ENCODE assay signal across 15 mouse cellular contexts in the genomic region with DNA sequence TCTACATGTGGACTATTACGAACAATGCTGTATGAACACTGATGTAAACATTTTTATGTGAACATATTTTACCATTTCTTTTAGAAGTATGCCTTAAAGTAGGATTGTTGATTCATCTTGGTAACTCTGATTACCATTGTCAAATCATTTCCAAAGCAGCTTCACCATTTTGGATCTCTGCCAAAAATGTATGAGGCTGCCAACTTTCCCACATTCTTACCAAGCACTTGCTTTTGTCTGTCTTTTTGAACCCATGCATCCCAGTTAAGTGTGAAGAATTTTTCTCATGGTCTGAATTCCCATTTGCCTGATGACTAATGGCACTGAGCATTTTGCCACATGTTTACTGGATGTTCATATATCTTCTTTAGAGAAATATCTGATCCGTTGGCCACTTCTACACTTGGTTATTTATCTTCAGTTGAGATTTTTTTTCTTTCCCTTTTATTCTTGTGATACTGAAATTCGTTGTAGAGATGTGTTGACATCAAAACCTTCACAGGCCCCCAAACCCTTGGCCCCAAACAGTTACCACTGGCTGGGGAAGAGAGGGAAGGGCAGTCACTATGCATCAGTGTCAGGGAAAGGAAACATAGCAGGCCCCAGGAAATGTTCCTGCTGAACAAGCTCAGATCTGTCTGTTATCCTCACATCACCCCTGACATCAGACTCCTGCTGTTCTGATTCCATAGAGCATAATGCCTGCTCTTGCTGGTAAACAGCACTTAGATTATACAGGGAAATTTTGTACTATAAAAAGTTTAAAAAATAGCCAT.
A peak's percentile ranks its signal among the peaks of the same experiment; 100 is the strongest.
DNase-seq lines count a peak whose midpoint lies in the region; ATAC-seq and TF ChIP-seq lines count a peak whose summit lies in the region.
"Had no signal": no experiment of that assay in that cellular context is flagged by ENCODE, and none has a peak within 500 bp of the region (broad histone marks: within the 10 kb centered on the region; RNA-seq: fewer than 3 reads in every experiment).

No protein-coding gene starts in this region.

- no peaks in the 10 kb centered on the region for H3K4me1 ChIP-seq in forebrain, embryonic 14.5 days (ENCODE audit: control insufficient read depth, insufficient read depth, low read length)
- H3K4me1 ChIP-seq in forebrain, postnatal 0 days (ENCODE audit: insufficient read depth) = no peaks in the 10 kb centered on the region
- no peaks in the 10 kb centered on the region for H3K4me1 ChIP-seq in midbrain, embryonic 14.5 days (ENCODE audit: control insufficient read depth, insufficient read depth, low read length)
- H3K4me1 ChIP-seq in midbrain, embryonic 11.5 days (ENCODE audit: control insufficient read depth, insufficient read depth, low read length) = no peaks in the 10 kb centered on the region
- H3K4me1 ChIP-seq: forebrain, embryonic 13.5 days; heart, embryonic 15.5 days; liver, embryonic 13.5 days; midbrain, embryonic 15.5 days had no signal

- DNase-seq in forebrain, embryonic 14.5 days (ENCODE audit: low spot score) = peak; percentile 23
- no peak for DNase-seq in forebrain, postnatal 0 days
- peak; percentile 4 for DNase-seq in midbrain, embryonic 14.5 days
- no peak for DNase-seq in midbrain, embryonic 11.5 days (ENCODE audit: low spot score, missing footprints)
- peak; percentile 54 to 61 for DNase-seq in cerebellum, postnatal 10 days
- no peak for DNase-seq in kidney, adult 9 months
- DNase-seq in thymus, postnatal 14 days = no peak
- DNase-seq: gastrocnemius, postnatal 25 days; kidney, adult 18-20 months; kidney, postnatal 10 days; liver, embryonic 13.5 days; right cerebral cortex, postnatal 4 days had no signal

- no peak overlapping the region for H3K9ac ChIP-seq in forebrain, embryonic 14.5 days (ENCODE audit: low read length)
- no peak overlapping the region for H3K9ac ChIP-seq in forebrain, postnatal 0 days
- no peak overlapping the region for H3K9ac ChIP-seq in midbrain, embryonic 14.5 days (replicated peaks; ENCODE audit: low read length)
- H3K9ac ChIP-seq in midbrain, embryonic 11.5 days (ENCODE audit: low read length) = no peak overlapping the region
- H3K9ac ChIP-seq: forebrain, embryonic 13.5 days; heart, embryonic 15.5 days; liver, embryonic 13.5 days; midbrain, embryonic 15.5 days had no signal

- no peak for TF ChIP-seq CTCF in forebrain, postnatal 0 days (IDR thresholded peaks at IDR 0.05; ENCODE audit: low read depth)

- no peak for ATAC-seq in forebrain, embryonic 14.5 days
- no peak for ATAC-seq in forebrain, postnatal 0 days
- no peak for ATAC-seq in midbrain, embryonic 14.5 days (ENCODE audit: low FRiP score, low TSS enrichment)
- ATAC-seq in midbrain, embryonic 11.5 days (ENCODE audit: low FRiP score) = no peak
- ATAC-seq: forebrain, embryonic 13.5 days; midbrain, embryonic 15.5 days had no signal

- 66% methylated on average over 3 of the region's 3 CpGs for WGBS in forebrain, embryonic 14.5 days
- WGBS in forebrain, postnatal 0 days = 67% methylated on average over 3 of the region's 3 CpGs
- WGBS in midbrain, embryonic 14.5 days = 67% methylated on average over 3 of the region's 3 CpGs
- WGBS in midbrain, embryonic 11.5 days = 76% methylated on average over 3 of the region's 3 CpGs

- H3K9me3 ChIP-seq in forebrain, embryonic 14.5 days (replicated peaks; ENCODE audit: control insufficient read depth, low read length) = no peaks in the 10 kb centered on the region
- no peaks in the 10 kb centered on the region for H3K9me3 ChIP-seq in forebrain, postnatal 0 days (ENCODE audit: low read length)
- no peaks in the 10 kb centered on the region for H3K9me3 ChIP-seq in midbrain, embryonic 14.5 days (ENCODE audit: control insufficient read depth, low read length)
- H3K9me3 ChIP-seq in midbrain, embryonic 11.5 days (ENCODE audit: control insufficient read depth, low read length) = no peaks in the 10 kb centered on the region
- H3K9me3 ChIP-seq: forebrain, embryonic 13.5 days; heart, embryonic 15.5 days; liver, embryonic 13.5 days; midbrain, embryonic 15.5 days had no signal

- no peaks in the 10 kb centered on the region for H3K27me3 ChIP-seq in forebrain, embryonic 14.5 days (replicated peaks; ENCODE audit: control insufficient read depth, insufficient read depth, low read length)
- no peaks in the 10 kb centered on the region for H3K27me3 ChIP-seq in forebrain, postnatal 0 days (ENCODE audit: insufficient read depth, low read length)
- H3K27me3 ChIP-seq in midbrain, embryonic 14.5 days (ENCODE audit: control insufficient read depth, insufficient read depth, low read length) = no peaks in the 10 kb centered on the region
- H3K27me3 ChIP-seq in midbrain, embryonic 11.5 days (ENCODE audit: control insufficient read depth, insufficient read depth, low read length) = no peaks in the 10 kb centered on the region
- H3K27me3 ChIP-seq: forebrain, embryonic 13.5 days; heart, embryonic 15.5 days; liver, embryonic 13.5 days; midbrain, embryonic 15.5 days had no signal

- no peaks in the 10 kb centered on the region for H3K36me3 ChIP-seq in forebrain, embryonic 14.5 days (ENCODE audit: control insufficient read depth, insufficient read depth, low read length)
- no peaks in the 10 kb centered on the region for H3K36me3 ChIP-seq in forebrain, postnatal 0 days (ENCODE audit: insufficient read depth)
- no peaks in the 10 kb centered on the region for H3K36me3 ChIP-seq in midbrain, embryonic 14.5 days (ENCODE audit: control insufficient read depth, insufficient read depth, low read length)
- H3K36me3 ChIP-seq in midbrain, embryonic 11.5 days (ENCODE audit: control insufficient read depth, insufficient read depth, low read length) = no peaks in the 10 kb centered on the region
- H3K36me3 ChIP-seq: heart, embryonic 15.5 days; liver, embryonic 13.5 days; midbrain, embryonic 15.5 days had no signal

- H3K4me3 ChIP-seq in forebrain, embryonic 14.5 days (ENCODE audit: low read depth, low read length) = no peak overlapping the region
- H3K4me3 ChIP-seq in forebrain, postnatal 0 days (ENCODE audit: low read depth, low read length) = no peak overlapping the region
- H3K4me3 ChIP-seq in midbrain, embryonic 14.5 days (replicated peaks; ENCODE audit: low read depth, low read length) = no peak overlapping the region
- H3K4me3 ChIP-seq in midbrain, embryonic 11.5 days (ENCODE audit: low read depth, low read length) = no peak overlapping the region
- H3K4me3 ChIP-seq: forebrain, embryonic 13.5 days; heart, embryonic 15.5 days; liver, embryonic 13.5 days; midbrain, embryonic 15.5 days had no signal

- no peak overlapping the region for H3K27ac ChIP-seq in forebrain, embryonic 14.5 days (ENCODE audit: low read depth, low read length)
- H3K27ac ChIP-seq in forebrain, postnatal 0 days (ENCODE audit: low read depth, low read length) = no peak overlapping the region
- no peak overlapping the region for H3K27ac ChIP-seq in midbrain, embryonic 14.5 days (replicated peaks; ENCODE audit: low read depth, low read length)
- H3K27ac ChIP-seq in midbrain, embryonic 11.5 days (ENCODE audit: low read depth, low read length) = no peak overlapping the region
- H3K27ac ChIP-seq: forebrain, embryonic 13.5 days; heart, embryonic 15.5 days; liver, embryonic 13.5 days; midbrain, embryonic 15.5 days had no signal

- H3K4me2 ChIP-seq in forebrain, embryonic 14.5 days (ENCODE audit: low read length) = no peak overlapping the region
- no peak overlapping the region for H3K4me2 ChIP-seq in forebrain, postnatal 0 days (ENCODE audit: low read depth)
- H3K4me2 ChIP-seq in midbrain, embryonic 14.5 days (ENCODE audit: low read length) = no peak overlapping the region
- no peak overlapping the region for H3K4me2 ChIP-seq in midbrain, embryonic 11.5 days
- H3K4me2 ChIP-seq: forebrain, embryonic 13.5 days; heart, embryonic 15.5 days; liver, embryonic 13.5 days; midbrain, embryonic 15.5 days had no signal

Comparison
In these comparisons a context has a peak if more than half of its experiments do, and no peak if none do; other contexts are left out.
1. DNase-seq: peak in forebrain, embryonic 14.5 days (single experiment), midbrain, embryonic 14.5 days (single experiment) and cerebellum, postnatal 10 days (2 of 2); none in forebrain, postnatal 0 days (single experiment), midbrain, embryonic 11.5 days (single experiment), kidney, adult 9 months (single experiment) and thymus, postnatal 14 days (single experiment).